ENCODE assay signal across 8 mouse cellular contexts in the genomic region with DNA sequence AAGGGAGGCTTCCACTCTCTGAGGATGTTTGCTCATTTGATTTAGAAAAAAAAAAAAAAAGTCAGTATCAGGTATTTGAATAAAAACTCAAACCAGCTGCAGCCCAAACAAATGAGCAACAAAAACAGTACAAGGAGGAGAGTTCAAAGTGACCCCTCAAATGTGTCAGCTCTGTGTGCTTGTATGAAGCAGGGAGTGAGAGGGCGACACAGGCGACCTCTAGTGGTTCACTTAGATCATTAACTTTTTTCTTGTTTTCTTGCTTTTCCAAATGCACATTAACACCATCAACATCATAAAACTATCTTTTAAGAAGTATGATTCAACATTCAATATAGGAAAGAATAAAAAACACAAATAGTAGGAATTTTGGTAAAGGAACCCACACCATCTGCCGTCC. TPM values are rescaled to one million over a fixed set of nuclear protein-coding genes. Genes with fewer than 3 reads are reported as not detected.
A peak's percentile ranks its signal among the peaks of the same experiment; 100 is the strongest.
DNase-seq lines count a peak whose midpoint lies in the region; ATAC-seq and TF ChIP-seq lines count a peak whose summit lies in the region.

No protein-coding gene starts in this region.

- no peak overlapping the region for H3K4me3 ChIP-seq in kidney, embryonic 14.5 days (ENCODE audit: low read length)
- H3K4me3 ChIP-seq in ES-Bruce4 (ENCODE audit: low read depth, low read length), result no peak overlapping the region
- no peak overlapping the region for H3K4me3 ChIP-seq in liver, postnatal 0 days (ENCODE audit: low read depth, low read length)
- H3K4me3 ChIP-seq in intestine, embryonic 15.5 days (replicated peaks), result no peak overlapping the region

- no peaks in the 10 kb centered on the region for H3K9me3 ChIP-seq in kidney, embryonic 14.5 days (ENCODE audit: control insufficient read depth, low read length)
- no peaks in the 10 kb centered on the region for H3K9me3 ChIP-seq in ES-Bruce4 (replicated peaks; ENCODE audit: control insufficient read depth, insufficient read depth, low read length, poor library complexity, severe bottlenecking)
- no peaks in the 10 kb centered on the region for H3K9me3 ChIP-seq in liver, postnatal 0 days (ENCODE audit: low read length)
- H3K9me3 ChIP-seq in intestine, embryonic 15.5 days, result no peaks in the 10 kb centered on the region

- TF ChIP-seq CTCF in ES-Bruce4 (IDR thresholded peaks at IDR 0.05; ENCODE audit: low read depth, low read length), result peak; percentile 60
- peak; percentile 83 for TF ChIP-seq CTCF in liver, postnatal 0 days (IDR thresholded peaks at IDR 0.05; ENCODE audit: low read depth)

- H3K9ac ChIP-seq in kidney, embryonic 14.5 days (ENCODE audit: low read depth, low read length), result no peak overlapping the region
- H3K9ac ChIP-seq in ES-Bruce4 (ENCODE audit: low read depth, poor library complexity, severe bottlenecking), result no peak overlapping the region
- H3K9ac ChIP-seq in liver, postnatal 0 days (replicated peaks), result no peak overlapping the region
- no peak overlapping the region for H3K9ac ChIP-seq in intestine, embryonic 15.5 days

- no peak for ATAC-seq in kidney, embryonic 14.5 days (ENCODE audit: low FRiP score, low TSS enrichment)
- ATAC-seq in liver, postnatal 0 days, result no peak
- no peak for ATAC-seq in megakaryocyte-erythroid progenitor cell, adult 5-6 weeks (replicated peaks; ENCODE audit: low FRiP score, low TSS enrichment, poor library complexity, severe bottlenecking)
- ATAC-seq in intestine, embryonic 15.5 days, result no peak

- no peaks in the 10 kb centered on the region for H3K36me3 ChIP-seq in kidney, embryonic 14.5 days (ENCODE audit: control insufficient read depth, insufficient read depth, low read length)
- no peaks in the 10 kb centered on the region for H3K36me3 ChIP-seq in ES-Bruce4 (ENCODE audit: control insufficient read depth, insufficient read depth, low read length, poor library complexity, severe bottlenecking)
- H3K36me3 ChIP-seq in liver, postnatal 0 days (replicated peaks; ENCODE audit: insufficient read depth, low read length), result no peaks in the 10 kb centered on the region
- H3K36me3 ChIP-seq in intestine, embryonic 15.5 days, result no peaks in the 10 kb centered on the region

- H3K4me2 ChIP-seq in kidney, embryonic 14.5 days (replicated peaks; ENCODE audit: low read depth, low read length), result no peak overlapping the region
- no peak overlapping the region for H3K4me2 ChIP-seq in liver, postnatal 0 days (ENCODE audit: low read depth, low read length)
- no peak overlapping the region for H3K4me2 ChIP-seq in intestine, embryonic 15.5 days (replicated peaks)

- no peaks in the 10 kb centered on the region for H3K4me1 ChIP-seq in kidney, embryonic 14.5 days (ENCODE audit: control insufficient read depth, insufficient read depth, low read length)
- no peaks in the 10 kb centered on the region for H3K4me1 ChIP-seq in ES-Bruce4 (ENCODE audit: control insufficient read depth, insufficient read depth, low read length)
- H3K4me1 ChIP-seq in liver, postnatal 0 days (ENCODE audit: insufficient read depth), result no peaks in the 10 kb centered on the region
- no peaks in the 10 kb centered on the region for H3K4me1 ChIP-seq in intestine, embryonic 15.5 days (replicated peaks)

- WGBS in kidney, embryonic 14.5 days, result 6% methylated on average over 3 of the region's 3 CpGs
- WGBS in liver, postnatal 0 days (ENCODE audit: insufficient replicate concordance), result 9% methylated on average over 3 of the region's 3 CpGs
- 6% methylated on average over 3 of the region's 3 CpGs for WGBS in intestine, embryonic 15.5 days

- DNase-seq in kidney, adult 18-20 months, result peak; percentile 13
- peak; percentile 88 for DNase-seq in brain, adult 2 months (ENCODE audit: low read depth, low spot score)
- peak; percentile 33 for DNase-seq in liver, postnatal 0 days
- DNase-seq in testis, postnatal 10 days (ENCODE audit: low spot score), result no peak

- H3K27ac ChIP-seq in kidney, embryonic 14.5 days (ENCODE audit: low read depth, low read length), result no peak overlapping the region
- H3K27ac ChIP-seq in ES-Bruce4 (ENCODE audit: insufficient read depth, low read length), result no peak overlapping the region
- no peak overlapping the region for H3K27ac ChIP-seq in liver, postnatal 0 days (ENCODE audit: low read depth)
- no peak overlapping the region for H3K27ac ChIP-seq in intestine, embryonic 15.5 days

- H3K27me3 ChIP-seq in kidney, embryonic 14.5 days (ENCODE audit: control insufficient read depth, insufficient read depth, low read length), result no peaks in the 10 kb centered on the region
- no peaks in the 10 kb centered on the region for H3K27me3 ChIP-seq in ES-Bruce4 (ENCODE audit: control insufficient read depth, insufficient read depth, low read length, poor library complexity, severe bottlenecking)
- H3K27me3 ChIP-seq in liver, postnatal 0 days (ENCODE audit: insufficient read depth, low read length), result no peaks in the 10 kb centered on the region
- no peaks in the 10 kb centered on the region for H3K27me3 ChIP-seq in intestine, embryonic 15.5 days (replicated peaks)

- no peak for TF ChIP-seq POLR2A in ES-Bruce4 (IDR thresholded peaks at IDR 0.05; ENCODE audit: insufficient read depth, low read length)

- TF ChIP-seq EP300 in ES-Bruce4 (IDR thresholded peaks at IDR 0.05; ENCODE audit: insufficient read depth, low read depth, low read length), result no peak
- TF ChIP-seq EP300 in liver, postnatal 0 days (IDR thresholded peaks at IDR 0.05; ENCODE audit: low read depth), result no peak

RNA-seq across cellular contexts. Expression of a gene that starts 10.0 kb away (rescaled TPM):
- 3.9 and 7.7 TPM in 2 replicates for polyA plus RNA-seq in kidney, embryonic 14.5 days (2014; fragmentation: Nextera tagmentation; extraction: Ambion mirVana)
- 34.2 and 40.7 TPM in 2 replicates for polyA plus RNA-seq in ES-Bruce4 (2011; ENCODE audit: insufficient read depth, insufficient read length, low read depth, missing spikeins)
- 0.08 and 0.19 TPM in 2 replicates for polyA plus RNA-seq in liver, postnatal 0 days (2015; fragmentation: Nextera tagmentation; extraction: Ambion mirVana)
- total RNA-seq in megakaryocyte-erythroid progenitor cell, adult 5-6 weeks (2014; fragmentation: Nextera tagmentation), result not detected in 2 replicates
- not detected in 2 replicates for total RNA-seq in megakaryocyte-erythroid progenitor cell, adult 5-6 weeks (2017)
- 20.3 and 20.8 TPM in 2 replicates for polyA plus RNA-seq in intestine, embryonic 15.5 days (2015; fragmentation: Nextera tagmentation; extraction: Ambion mirVana)

RNA-seq across cellular contexts. Expression of a gene that starts 37.4 kb away (rescaled TPM):
- not detected in 2 replicates for polyA plus RNA-seq in kidney, embryonic 14.5 days (2014; fragmentation: Nextera tagmentation; extraction: Ambion mirVana)
- polyA plus RNA-seq in ES-Bruce4 (2011; ENCODE audit: insufficient read depth, insufficient read length, low read depth, missing spikeins), result 12.7 and 20.3 TPM in 2 replicates
- 0.16 and 0.21 TPM in 2 replicates for polyA plus RNA-seq in liver, postnatal 0 days (2015; fragmentation: Nextera tagmentation; extraction: Ambion mirVana)
- total RNA-seq in megakaryocyte-erythroid progenitor cell, adult 5-6 weeks (2014; fragmentation: Nextera tagmentation), result not detected in 2 replicates
- total RNA-seq in megakaryocyte-erythroid progenitor cell, adult 5-6 weeks (2017), result not detected in 2 replicates
- polyA plus RNA-seq in intestine, embryonic 15.5 days (2015; fragmentation: Nextera tagmentation; extraction: Ambion mirVana), result 81.9 and 89.6 TPM in 2 replicates

Comparison
In these comparisons a context has a peak if more than half of its experiments do, and no peak if none do; other contexts are left out.
1. RNA of a gene that starts 37.4 kb away (polyA plus RNA-seq): 81.9 to 89.6 TPM in intestine, embryonic 15.5 days and 12.7 to 20.3 TPM in ES-Bruce4; 0.16 to 0.21 TPM in liver, postnatal 0 days and not detected in kidney, embryonic 14.5 days; every median in the first group is over 10 times any median in the second.